Mouse (Mus musculus): ENCODE results near the gene Rhobtb1. TPM values are rescaled to one million over a fixed set of nuclear protein-coding genes. Genes with fewer than 3 reads are reported as not detected.

Rhobtb1 gene
- polyA plus RNA-seq, 1 experiment = 7.5 TPM

DNA sequence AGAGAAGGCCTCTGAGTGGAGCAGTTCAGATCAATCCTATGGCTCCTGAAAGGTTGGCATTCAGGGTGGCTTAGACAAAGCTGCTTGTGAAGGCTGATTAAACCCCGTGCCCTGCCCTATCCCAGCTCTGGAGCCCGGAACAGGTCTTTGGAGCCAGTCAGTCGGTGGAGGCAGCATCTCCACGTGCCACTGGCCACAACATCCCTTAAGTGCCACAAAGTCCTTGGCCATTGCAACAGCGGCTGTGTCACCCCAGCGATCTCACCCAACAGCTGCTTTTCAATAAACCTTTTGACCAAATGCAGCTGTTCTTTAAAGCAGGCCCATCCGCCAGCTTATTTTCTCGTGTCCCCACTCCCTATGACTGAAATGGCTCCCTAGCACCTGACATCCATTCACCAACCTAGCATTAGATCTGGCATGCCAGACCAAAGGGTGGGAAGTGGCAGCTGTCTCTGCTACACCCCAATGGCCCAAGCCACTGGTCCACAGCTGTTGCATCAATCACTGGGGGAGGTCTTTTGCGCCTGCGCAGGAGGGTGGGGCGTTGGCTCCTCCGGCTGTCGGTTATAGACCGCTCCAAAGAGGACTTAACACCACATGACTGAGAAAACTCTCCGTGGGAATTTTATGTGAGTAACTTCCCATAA is 56.9 kb downstream of the Rhobtb1 start:
- TF ChIP-seq POLR2AphosphoS2 (IDR thresholded peaks at IDR 0.05; ENCODE audit: insufficient read length, low read depth) (peak; percentile 85), MYOG (IDR thresholded peaks at IDR 0.05; ENCODE audit: control insufficient read depth in 1 of 3, insufficient read depth in 1 of 3, insufficient read length in 2 of 3, low read depth in 2 of 3) (peak; percentile 89 to 98 (median 93)), E2F4 (IDR thresholded peaks at IDR 0.05; ENCODE audit: insufficient read depth) (no peak), TCF12 (IDR thresholded peaks at IDR 0.05; ENCODE audit: insufficient read depth, poor library complexity, severe bottlenecking) (peak; percentile 96), MYOD1 (IDR thresholded peaks at IDR 0.05; ENCODE audit: control insufficient read depth in 1 of 3, insufficient read length in 2 of 3, low read depth in 2 of 3) (peak; percentile 94 to 98 (median 97)), TCF3 (IDR thresholded peaks at IDR 0.05; ENCODE audit: insufficient read length, low read depth) (peak; percentile 93), USF1 (IDR thresholded peaks at IDR 0.05; ENCODE audit: low read depth) (peak; percentile 51), SRF (IDR thresholded peaks at IDR 0.05; ENCODE audit: control insufficient read depth, insufficient read length, low read depth) (no peak), CEBPB (IDR thresholded peaks at IDR 0.05; ENCODE audit: insufficient read depth, poor library complexity, severe bottlenecking) (peak; percentile 53; the same call in 1 of the 2 replicates)
- Histone ChIP-seq H3K79me2 (ENCODE audit: control insufficient read depth, insufficient read depth) (peaks cover 15% of the 10 kb centered on the region), H3K4me2 (ENCODE audit: low read depth) (peak overlapping the region; percentile 64), H3K27me3 (ENCODE audit: control insufficient read depth, insufficient read depth, insufficient read length) (no peaks in the 10 kb centered on the region), H3K36me3 (ENCODE audit: control insufficient read depth, insufficient read depth) (no peaks in the 10 kb centered on the region), H3K4me3 (no peak overlapping the region), H3ac (ENCODE audit: control insufficient read depth, insufficient read length) (no peak overlapping the region)

GRCm38 (mm10) chr10:69208705-69209104 is 57.5 kb downstream of the Rhobtb1 start:
- no peak for TF ChIP-seq MAX (IDR thresholded peaks at IDR 0.05; ENCODE audit: low read depth)
- no peak for TF ChIP-seq TCF12 (IDR thresholded peaks at IDR 0.05; ENCODE audit: insufficient read depth, poor library complexity, severe bottlenecking)
- TF ChIP-seq MYOD1 (IDR thresholded peaks at IDR 0.05; ENCODE audit: control insufficient read depth in 1 of 3, insufficient read length in 2 of 3, low read depth in 2 of 3) = no peak
- no peak for TF ChIP-seq REST (IDR thresholded peaks at IDR 0.05; ENCODE audit: insufficient read depth, insufficient read length)
- Histone ChIP-seq H3ac (ENCODE audit: control insufficient read depth, insufficient read length) (no peak overlapping the region), H3K27me3 (ENCODE audit: control insufficient read depth, insufficient read depth, insufficient read length) (no peaks in the 10 kb centered on the region), H3K4me2 (ENCODE audit: low read depth) (no peak overlapping the region), H3K36me3 (ENCODE audit: control insufficient read depth, insufficient read depth) (no peaks in the 10 kb centered on the region), H3K4me3 (no peak overlapping the region), H3K79me2 (ENCODE audit: control insufficient read depth, insufficient read depth) (peaks cover 15% of the 10 kb centered on the region)

- H3K4me3 ChIP-seq = no peak overlapping the region
Observed at GRCm38 (mm10) chr10:69210006-69210405, 58.8 kb downstream of the Rhobtb1 start.

GRCm38 (mm10) chr10:69210659-69211058 is 59.4 kb downstream of the Rhobtb1 start:
- Histone ChIP-seq H3ac (ENCODE audit: control insufficient read depth, insufficient read length) (no peak overlapping the region), H3K27me3 (ENCODE audit: control insufficient read depth, insufficient read depth, insufficient read length) (no peaks in the 10 kb centered on the region)
- TF ChIP-seq TCF12 (IDR thresholded peaks at IDR 0.05; ENCODE audit: insufficient read depth, poor library complexity, severe bottlenecking) (no peak), POLR2AphosphoS2 (IDR thresholded peaks at IDR 0.05; ENCODE audit: insufficient read length, low read depth) (no peak), MYOG (IDR thresholded peaks at IDR 0.05; ENCODE audit: control insufficient read depth in 1 of 3, insufficient read depth in 1 of 3, insufficient read length in 2 of 3, low read depth in 2 of 3) (no peak)

More at GRCm38 (mm10) chr10:69210006-69210405, 58.8 kb downstream of the Rhobtb1 start:
- H3K27me3 ChIP-seq (ENCODE audit: control insufficient read depth, insufficient read depth, insufficient read length) = no peaks in the 10 kb centered on the region
- peaks cover 15% of the 10 kb centered on the region for H3K79me2 ChIP-seq (ENCODE audit: control insufficient read depth, insufficient read depth)
- H3K4me2 ChIP-seq (ENCODE audit: low read depth) = no peak overlapping the region
- no peak overlapping the region for H3ac ChIP-seq (ENCODE audit: control insufficient read depth, insufficient read length)
- TF ChIP-seq POLR2A (IDR thresholded peaks at IDR 0.05; ENCODE audit: insufficient read length, low read depth) (no peak), POLR2AphosphoS2 (IDR thresholded peaks at IDR 0.05; ENCODE audit: insufficient read length, low read depth) (no peak), E2F4 (IDR thresholded peaks at IDR 0.05; ENCODE audit: insufficient read depth) (no peak), TCF3 (IDR thresholded peaks at IDR 0.05; ENCODE audit: insufficient read length, low read depth) (no peak), MYOD1 (IDR thresholded peaks at IDR 0.05; ENCODE audit: control insufficient read depth in 1 of 3, insufficient read length in 2 of 3, low read depth in 2 of 3) (no peak), MAX (IDR thresholded peaks at IDR 0.05; ENCODE audit: low read depth) (no peak), USF1 (IDR thresholded peaks at IDR 0.05; ENCODE audit: low read depth) (no peak), CEBPB (IDR thresholded peaks at IDR 0.05; ENCODE audit: insufficient read depth, poor library complexity, severe bottlenecking) (no peak), SRF (IDR thresholded peaks at IDR 0.05; ENCODE audit: control insufficient read depth, insufficient read length, low read depth) (no peak), MYOG (IDR thresholded peaks at IDR 0.05; ENCODE audit: control insufficient read depth in 1 of 3, insufficient read depth in 1 of 3, insufficient read length in 2 of 3, low read depth in 2 of 3) (no peak), TCF12 (IDR thresholded peaks at IDR 0.05; ENCODE audit: insufficient read depth, poor library complexity, severe bottlenecking) (no peak), REST (IDR thresholded peaks at IDR 0.05; ENCODE audit: insufficient read depth, insufficient read length) (no peak)
- H3K36me3 ChIP-seq (ENCODE audit: control insufficient read depth, insufficient read depth) = no peaks in the 10 kb centered on the region

DNA sequence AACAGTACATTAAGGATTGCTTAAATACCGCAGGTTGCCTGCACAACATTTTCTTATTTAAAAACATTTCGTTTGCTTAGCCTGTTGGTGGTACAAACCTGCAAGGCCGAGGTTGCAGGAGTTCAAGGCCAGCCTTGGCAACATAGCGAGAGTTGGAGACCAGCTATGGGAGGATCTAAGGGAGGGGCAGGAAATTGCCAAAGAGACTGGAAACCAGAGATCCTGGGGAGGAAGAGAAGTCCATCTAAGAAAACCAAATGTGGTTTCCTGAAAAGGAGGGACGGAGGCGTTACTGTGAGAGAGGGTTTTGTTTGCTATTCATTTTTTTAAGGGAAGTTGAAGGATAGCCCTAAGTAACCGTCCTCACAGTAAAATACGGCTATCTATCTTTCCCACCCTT is 60.3 kb downstream of the Rhobtb1 start:
- Histone ChIP-seq H3K4me3 (peak overlapping the region; percentile 65), H3ac (ENCODE audit: control insufficient read depth, insufficient read length) (no peak overlapping the region), H3K79me2 (ENCODE audit: control insufficient read depth, insufficient read depth) (peaks cover 15% of the 10 kb centered on the region), H3K36me3 (ENCODE audit: control insufficient read depth, insufficient read depth) (peaks cover 9% of the 10 kb centered on the region), H3K27me3 (ENCODE audit: control insufficient read depth, insufficient read depth, insufficient read length) (no peaks in the 10 kb centered on the region), H3K4me2 (ENCODE audit: low read depth) (peak overlapping the region; percentile 68)
- TF ChIP-seq SRF (IDR thresholded peaks at IDR 0.05; ENCODE audit: control insufficient read depth, insufficient read length, low read depth) (no peak), MYOG (IDR thresholded peaks at IDR 0.05; ENCODE audit: control insufficient read depth in 1 of 3, insufficient read depth in 1 of 3, insufficient read length in 2 of 3, low read depth in 2 of 3) (no peak), CEBPB (IDR thresholded peaks at IDR 0.05; ENCODE audit: insufficient read depth, poor library complexity, severe bottlenecking) (no peak), MYOD1 (IDR thresholded peaks at IDR 0.05; ENCODE audit: control insufficient read depth in 1 of 3, insufficient read length in 2 of 3, low read depth in 2 of 3) (no peak), MAX (IDR thresholded peaks at IDR 0.05; ENCODE audit: low read depth) (no peak), TCF3 (IDR thresholded peaks at IDR 0.05; ENCODE audit: insufficient read length, low read depth) (no peak), USF1 (IDR thresholded peaks at IDR 0.05; ENCODE audit: low read depth) (no peak), REST (IDR thresholded peaks at IDR 0.05; ENCODE audit: insufficient read depth, insufficient read length) (no peak), E2F4 (IDR thresholded peaks at IDR 0.05; ENCODE audit: insufficient read depth) (no peak), TCF12 (IDR thresholded peaks at IDR 0.05; ENCODE audit: insufficient read depth, poor library complexity, severe bottlenecking) (no peak), POLR2A (IDR thresholded peaks at IDR 0.05; ENCODE audit: insufficient read length, low read depth) (no peak), POLR2AphosphoS2 (IDR thresholded peaks at IDR 0.05; ENCODE audit: insufficient read length, low read depth) (no peak)

More at GRCm38 (mm10) chr10:69210659-69211058, 59.4 kb downstream of the Rhobtb1 start:
- Histone ChIP-seq H3K36me3 (ENCODE audit: control insufficient read depth, insufficient read depth) (peaks cover under 1% of the 10 kb centered on the region), H3K79me2 (ENCODE audit: control insufficient read depth, insufficient read depth) (peaks cover 15% of the 10 kb centered on the region), H3K4me3 (no peak overlapping the region), H3K4me2 (ENCODE audit: low read depth) (no peak overlapping the region)
